Mouse (Mus musculus): ENCODE measurements at regions not wholly inside any gene's neighbourhood (a gene's known extent, or its start where the extent isn't known, plus 50 kb on each side); places are given as distances from the start of the nearest gene placed in this dataset.
"Not testable (repeated sequence)": the region's sequence is repeated elsewhere in the genome, so short reads cannot be mapped to it uniquely, and the experiment has no call there.

GRCm38 (mm10) chr14:101067082-101067481 lies 133.0 kb downstream of the Prr30 start:
- DNase-seq (ENCODE audit: low read depth, low spot score): peak; percentile 36

- DNase-seq (ENCODE audit: low read depth, low spot score): no peak
These were observed 143.3 kb downstream of the Prr30 start for GRCm38 (mm10) chr14:101056874-101057273.

GRCm38 (mm10) chr14:101055915-101056314 lies 144.2 kb downstream of the Prr30 start:
- no peak for DNase-seq (ENCODE audit: low read depth, low spot score)

GRCm38 (mm10) chr14:101054786-101055185 lies 145.3 kb downstream of the Prr30 start:
- DNase-seq (ENCODE audit: low read depth, low spot score): no peak

- no peak for DNase-seq (ENCODE audit: low read depth, low spot score)
These were observed 147.4 kb downstream of the Prr30 start for GRCm38 (mm10) chr14:101052760-101053159.

- DNase-seq (ENCODE audit: low read depth, low spot score): no peak
These were observed 149.9 kb downstream of the Prr30 start for GRCm38 (mm10) chr14:101050212-101050611.

GRCm38 (mm10) chr14:101049664-101050203 lies 150.4 kb downstream of the Prr30 start:
- no peak for DNase-seq (ENCODE audit: low read depth, low spot score)

- no peak for DNase-seq (ENCODE audit: low read depth, low spot score)
These were observed 156.6 kb downstream of the Prr30 start for GRCm38 (mm10) chr14:101043494-101043893.

- no peak for DNase-seq (ENCODE audit: low read depth, low spot score)
These were observed 199.1 kb downstream of the Prr30 start for GRCm38 (mm10) chr14:101001070-101001469.

GRCm38 (mm10) chr14:100980754-100981153 lies 219.4 kb downstream of the Prr30 start:
- no peak for DNase-seq (ENCODE audit: low read depth, low spot score)

GRCm38 (mm10) chr14:100978515-100978914 lies 221.6 kb downstream of the Prr30 start:
- DNase-seq (ENCODE audit: low read depth, low spot score): no peak

- no peak for DNase-seq (ENCODE audit: low read depth, low spot score)
These were observed 229.2 kb downstream of the Prr30 start for GRCm38 (mm10) chr14:100970970-100971369.

- no peak for DNase-seq (ENCODE audit: low read depth, low spot score)
These were observed 239.9 kb downstream of the Prr30 start for GRCm38 (mm10) chr14:100960198-100960597.

- DNase-seq (ENCODE audit: low read depth, low spot score): no peak
These were observed 244.2 kb downstream of the Prr30 start for GRCm38 (mm10) chr14:100955806-100956436.

- no peak for DNase-seq (ENCODE audit: low read depth, low spot score)
These were observed 249.4 kb downstream of the Prr30 start for GRCm38 (mm10) chr14:100950681-100951119.

- not testable (repeated sequence) for DNase-seq (ENCODE audit: low read depth, low spot score)
These were observed 252.5 kb downstream of the Prr30 start for GRCm38 (mm10) chr14:100947625-100948024.

GRCm38 (mm10) chr14:100937358-100937887 lies 262.7 kb downstream of the Prr30 start:
- no peak for DNase-seq (ENCODE audit: low read depth, low spot score)

GRCm38 (mm10) chr14:100934554-100934953 lies 265.6 kb downstream of the Prr30 start:
- no peak for DNase-seq (ENCODE audit: low read depth, low spot score)

GRCm38 (mm10) chr14:100924880-100925279 lies 275.2 kb downstream of the Prr30 start:
- DNase-seq (ENCODE audit: low read depth, low spot score): no peak

- DNase-seq (ENCODE audit: low read depth, low spot score): no peak
These were observed 299.9 kb downstream of the Prr30 start for GRCm38 (mm10) chr14:100900221-100900620.

GRCm38 (mm10) chr14:100899074-100899473 lies 301.1 kb downstream of the Prr30 start:
- DNase-seq (ENCODE audit: low read depth, low spot score): peak; percentile 12

- no peak for DNase-seq (ENCODE audit: low read depth, low spot score)
These were observed 310.7 kb downstream of the Prr30 start for GRCm38 (mm10) chr14:100889163-100890157.
